Mouse (Mus musculus) embryonic facial prominence, embryonic 10.5 days (tissue): ENCODE data around the gene Gpc6. TPM values are rescaled to one million over a fixed set of nuclear protein-coding genes. Genes with fewer than 3 reads are reported as not detected.

ENCODE experiments used
- DNase-seq: peaks from one replicate; pipeline ENCODE4 v3.0.0-alpha.2; 2017; ENCODE audit warnings: low spot score
- H3K27ac ChIP-seq: fragments of 300-500 bp; sonication (generic); replicated peaks from 2 replicates; pipeline ENCODE4 v1.5.1; 2016; ENCODE audit warnings: mild to moderate bottlenecking
- H3K27me3 ChIP-seq: fragments of 300-500 bp; sonication (generic); replicated peaks from 2 replicates; pipeline ENCODE4 v1.6.1; 2016; ENCODE audit warnings: low read depth, mild to moderate bottlenecking; ENCODE audit not compliant: poor library complexity, severe bottlenecking
- H3K36me3 ChIP-seq: fragments of 300-500 bp; sonication (generic); replicated peaks from 2 replicates; pipeline ENCODE4 v1.6.1; 2016; ENCODE audit warnings: mild to moderate bottlenecking, moderate library complexity
- H3K4me1 ChIP-seq: fragments of 300-500 bp; sonication (generic); 2 replicates; pipeline ENCODE4 v1.6.1; 2016
- H3K4me3 ChIP-seq: fragments of 300-500 bp; sonication (generic); 2 replicates; pipeline ENCODE4 v1.5.1; 2016; ENCODE audit warnings: mild to moderate bottlenecking, moderate library complexity
- H3K9me3 ChIP-seq: fragments of 300-500 bp; sonication (generic); 2 replicates; pipeline ENCODE4 v1.6.1; 2016; ENCODE audit warnings: mild to moderate bottlenecking
- WGBS: fragments of 180-500 bp; shearing (Covaris S2); methylation state at CpG from one replicate; pipeline ENCODE4 v1.1.7; 2016; 5-methylcytosine and 5-hydroxymethylcytosine counted together
- polyA plus RNA-seq: library from polyadenylated mRNA; unstranded; fragments of >200 nt; fragmentation: Nextera tagmentation; extraction: Ambion mirVana; gene quantifications from 2 replicates; pipeline ENCODE4 v1.2.1, GENCODE M21; 2016

The Gpc6 gene
- polyA plus RNA-seq, 1 experiment from 2014 or later = 41.4 TPM

GRCm38 (mm10) chr14:117203960-117204359 is 278.8 kb downstream of the Gpc6 start:
- DNase-seq = no peak
- no peaks in the 10 kb centered on the region for H3K4me1 ChIP-seq
- H3K36me3 ChIP-seq = no peaks in the 10 kb centered on the region
- H3K27me3 ChIP-seq = no peaks in the 10 kb centered on the region
- no peaks in the 10 kb centered on the region for H3K9me3 ChIP-seq
- no peak overlapping the region for H3K4me3 ChIP-seq
- WGBS = 91% methylated on average over 3 of the region's 3 CpGs
- no peak overlapping the region for H3K27ac ChIP-seq

GRCm38 (mm10) chr14:117214373-117214772 is 289.3 kb downstream of the Gpc6 start:
- DNase-seq = no peak
- Histone ChIP-seq H3K27ac (no peak overlapping the region), H3K9me3 (no peaks in the 10 kb centered on the region), H3K27me3 (no peaks in the 10 kb centered on the region), H3K4me3 (no peak overlapping the region), H3K36me3 (no peaks in the 10 kb centered on the region), H3K4me1 (no peaks in the 10 kb centered on the region)

GRCm38 (mm10) chr14:117226920-117227319 is 301.8 kb downstream of the Gpc6 start:
- H3K9me3 ChIP-seq = no peaks in the 10 kb centered on the region

GRCm38 (mm10) chr14:117230476-117230875 is 305.4 kb downstream of the Gpc6 start:
- 60% methylated on average over 4 of the region's 4 CpGs for WGBS
- H3K27me3 ChIP-seq = no peaks in the 10 kb centered on the region

More at GRCm38 (mm10) chr14:117226920-117227319, 301.8 kb downstream of the Gpc6 start:
- no peaks in the 10 kb centered on the region for H3K4me1 ChIP-seq
- H3K27me3 ChIP-seq = no peaks in the 10 kb centered on the region
- no peak for DNase-seq
- H3K36me3 ChIP-seq = no peaks in the 10 kb centered on the region
- no peak overlapping the region for H3K27ac ChIP-seq
- no peak overlapping the region for H3K4me3 ChIP-seq

GRCm38 (mm10) chr14:117238226-117238625 is 313.1 kb downstream of the Gpc6 start:
- Histone ChIP-seq H3K4me1 (no peaks in the 10 kb centered on the region), H3K27me3 (no peaks in the 10 kb centered on the region), H3K36me3 (no peaks in the 10 kb centered on the region), H3K9me3 (no peaks in the 10 kb centered on the region), H3K27ac (no peak overlapping the region), H3K4me3 (no peak overlapping the region)
- DNase-seq = no peak
- WGBS = 82% methylated on average over 6 of the region's 6 CpGs

More at GRCm38 (mm10) chr14:117230476-117230875, 305.4 kb downstream of the Gpc6 start:
- DNase-seq = no peak
- Histone ChIP-seq H3K9me3 (no peaks in the 10 kb centered on the region), H3K27ac (no peak overlapping the region), H3K4me1 (no peaks in the 10 kb centered on the region), H3K4me3 (no peak overlapping the region), H3K36me3 (no peaks in the 10 kb centered on the region)

GRCm38 (mm10) chr14:117239694-117240427 is 314.7 kb downstream of the Gpc6 start:
- 77% methylated on average over 8 of the region's 8 CpGs for WGBS
- no peaks in the 10 kb centered on the region for H3K27me3 ChIP-seq
- no peaks in the 10 kb centered on the region for H3K9me3 ChIP-seq
- no peak for DNase-seq
- H3K36me3 ChIP-seq = no peaks in the 10 kb centered on the region
- H3K4me3 ChIP-seq = no peak overlapping the region
- H3K4me1 ChIP-seq = no peaks in the 10 kb centered on the region
- H3K27ac ChIP-seq = no peak overlapping the region

- no peaks in the 10 kb centered on the region for H3K27me3 ChIP-seq
- WGBS = 91% methylated on average over 3 of the region's 3 CpGs
- H3K27ac ChIP-seq = no peak overlapping the region
- no peaks in the 10 kb centered on the region for H3K9me3 ChIP-seq
- no peak overlapping the region for H3K4me3 ChIP-seq
- DNase-seq = no peak
- no peaks in the 10 kb centered on the region for H3K36me3 ChIP-seq
- no peaks in the 10 kb centered on the region for H3K4me1 ChIP-seq
Measured at GRCm38 (mm10) chr14:117245631-117246030, 320.5 kb downstream of the Gpc6 start.

GRCm38 (mm10) chr14:117256192-117256591 is 331.1 kb downstream of the Gpc6 start:
- WGBS = 87% methylated on average over 4 of the region's 4 CpGs
- Histone ChIP-seq H3K4me1 (no peaks in the 10 kb centered on the region), H3K27ac (no peak overlapping the region), H3K9me3 (no peaks in the 10 kb centered on the region), H3K36me3 (peaks cover 7% of the 10 kb centered on the region; the same call in 1 of the 2 replicates), H3K27me3 (no peaks in the 10 kb centered on the region), H3K4me3 (no peak overlapping the region)
- no peak for DNase-seq

- H3K36me3 ChIP-seq = no peaks in the 10 kb centered on the region
- no peaks in the 10 kb centered on the region for H3K27me3 ChIP-seq
- no peak for DNase-seq
- no peak overlapping the region for H3K27ac ChIP-seq
- no peaks in the 10 kb centered on the region for H3K9me3 ChIP-seq
- no peak overlapping the region for H3K4me3 ChIP-seq
- peaks cover 5% of the 10 kb centered on the region; the same call in 1 of the 2 replicates for H3K4me1 ChIP-seq
Measured at GRCm38 (mm10) chr14:117265653-117266052, 340.5 kb downstream of the Gpc6 start.

GRCm38 (mm10) chr14:117267823-117268601 is 342.9 kb downstream of the Gpc6 start:
- Histone ChIP-seq H3K4me3 (no peak overlapping the region), H3K27ac (no peak overlapping the region), H3K36me3 (no peaks in the 10 kb centered on the region), H3K4me1 (peaks cover 5% of the 10 kb centered on the region; the same call in 1 of the 2 replicates), H3K9me3 (no peaks in the 10 kb centered on the region), H3K27me3 (no peaks in the 10 kb centered on the region)
- WGBS = 34% methylated on average over 3 of the region's 3 CpGs
- DNase-seq = peak; percentile 17

- WGBS = 95% methylated on average over 3 of the region's 3 CpGs
- no peak overlapping the region for H3K27ac ChIP-seq
- peaks cover 3% of the 10 kb centered on the region; the same call in 1 of the 2 replicates for H3K9me3 ChIP-seq
- H3K36me3 ChIP-seq = peaks cover 10% of the 10 kb centered on the region
- no peaks in the 10 kb centered on the region for H3K4me1 ChIP-seq
- H3K27me3 ChIP-seq = no peaks in the 10 kb centered on the region
- no peak for DNase-seq
- no peak overlapping the region for H3K4me3 ChIP-seq
Measured at GRCm38 (mm10) chr14:117283631-117284030, 358.5 kb downstream of the Gpc6 start.

GRCm38 (mm10) chr14:117293746-117294145 is 368.6 kb downstream of the Gpc6 start:
- Histone ChIP-seq H3K4me1 (no peaks in the 10 kb centered on the region), H3K36me3 (no peaks in the 10 kb centered on the region)
- no peak for DNase-seq

More at GRCm38 (mm10) chr14:117293746-117294145, 368.6 kb downstream of the Gpc6 start:
- H3K27me3 ChIP-seq = no peaks in the 10 kb centered on the region
- peaks cover 4% of the 10 kb centered on the region; the same call in 1 of the 2 replicates for H3K9me3 ChIP-seq
- 72% methylated on average over 4 of the region's 4 CpGs for WGBS
- H3K4me3 ChIP-seq = no peak overlapping the region
- H3K27ac ChIP-seq = no peak overlapping the region
